12 mouse cellular contexts compared by ENCODE assay signal in the genomic region with DNA sequence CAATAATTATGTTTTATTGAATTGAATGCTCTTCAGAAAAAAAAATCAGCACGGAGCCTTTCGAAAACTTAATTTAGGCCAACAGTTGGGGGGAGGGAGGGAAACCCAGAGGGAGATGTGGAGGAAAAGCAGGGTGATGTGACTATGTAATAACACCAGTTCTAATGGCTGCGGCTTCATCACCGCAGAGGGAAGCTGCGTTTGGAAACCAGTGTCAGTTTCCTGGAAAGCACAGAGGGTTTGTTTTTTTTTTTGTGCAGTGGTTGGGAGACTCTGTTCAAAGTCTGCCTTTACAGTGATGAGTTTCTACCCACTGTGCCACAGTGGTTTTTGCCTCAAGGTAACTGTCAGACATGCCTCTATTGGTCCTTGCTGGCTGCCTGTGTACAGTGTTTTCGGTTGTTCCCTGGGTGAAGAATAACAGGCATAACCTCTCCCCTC. TPM values are rescaled to one million over a fixed set of nuclear protein-coding genes. Genes with fewer than 3 reads are reported as not detected.
DNase-seq lines count a peak whose midpoint lies in the region; ATAC-seq and TF ChIP-seq lines count a peak whose summit lies in the region.
"Had no signal": no experiment of that assay in that cellular context is flagged by ENCODE, and none has a peak within 500 bp of the region (broad histone marks: within the 10 kb centered on the region; RNA-seq: fewer than 3 reads in every experiment).

No protein-coding gene starts in this region.

- WGBS in forebrain, embryonic 10.5 days, result 42% methylated on average over 6 of the region's 6 CpGs
- 17% methylated on average over 6 of the region's 6 CpGs for WGBS in hindbrain, embryonic 16.5 days
- 12% methylated on average over 6 of the region's 6 CpGs for WGBS in neural tube, embryonic 12.5 days
- 22% methylated on average over 6 of the region's 6 CpGs for WGBS in kidney, adult 2 months

- H3K36me3 ChIP-seq in forebrain, embryonic 10.5 days (replicated peaks), result no peaks in the 10 kb centered on the region
- no peaks in the 10 kb centered on the region for H3K36me3 ChIP-seq in hindbrain, embryonic 16.5 days (ENCODE audit: control insufficient read depth, insufficient read depth, low read length)
- H3K36me3 ChIP-seq in neural tube, embryonic 12.5 days, result no peaks in the 10 kb centered on the region
- H3K36me3 ChIP-seq in kidney, adult 2 months (ENCODE audit: control insufficient read depth, insufficient read depth, low read length), result no peaks in the 10 kb centered on the region
- H3K36me3 ChIP-seq: liver, embryonic 15.5 days had no signal

- no peaks in the 10 kb centered on the region for H3K9me3 ChIP-seq in forebrain, embryonic 10.5 days
- no peaks in the 10 kb centered on the region for H3K9me3 ChIP-seq in hindbrain, embryonic 16.5 days (ENCODE audit: control insufficient read depth, low read length)
- no peaks in the 10 kb centered on the region for H3K9me3 ChIP-seq in neural tube, embryonic 12.5 days
- H3K9me3 ChIP-seq: liver, embryonic 15.5 days; megakaryocyte, embryonic 14.5 days had no signal

- no peak for TF ChIP-seq CTCF in layer of hippocampus, adult 2 months (conservative IDR thresholded peaks at IDR 0.05)
- no peak for TF ChIP-seq CTCF in kidney, adult 2 months (conservative IDR thresholded peaks at IDR 0.05; ENCODE audit: insufficient read depth, insufficient read length, low read depth, low read length)

- peak overlapping the region; percentile 19; the same call in 1 of the 2 replicates for H3K9ac ChIP-seq in hindbrain, embryonic 16.5 days (ENCODE audit: low read depth, low read length)
- no peak overlapping the region for H3K9ac ChIP-seq in neural tube, embryonic 12.5 days
- H3K9ac ChIP-seq: liver, embryonic 15.5 days had no signal

- no peak for TF ChIP-seq POLR2A in kidney, adult 2 months (IDR thresholded peaks at IDR 0.05; ENCODE audit: low read depth, low read length)

- peaks cover 21% of the 10 kb centered on the region for H3K4me1 ChIP-seq in forebrain, embryonic 10.5 days
- H3K4me1 ChIP-seq in hindbrain, embryonic 16.5 days (ENCODE audit: control insufficient read depth, insufficient read depth, low read depth, low read length), result peaks cover 14% of the 10 kb centered on the region
- peaks cover 19% of the 10 kb centered on the region for H3K4me1 ChIP-seq in neural tube, embryonic 12.5 days
- no peaks in the 10 kb centered on the region for H3K4me1 ChIP-seq in kidney, adult 2 months (ENCODE audit: control insufficient read depth, insufficient read depth, low read length)
- H3K4me1 ChIP-seq: liver, embryonic 15.5 days; megakaryocyte, embryonic 14.5 days had no signal

- H3K27ac ChIP-seq in layer of hippocampus, adult 2 months, result peak overlapping the region; percentile 65
- peak overlapping the region; percentile 68; the same call in 1 of the 2 replicates for H3K27ac ChIP-seq in forebrain, embryonic 10.5 days
- H3K27ac ChIP-seq in hindbrain, embryonic 16.5 days (ENCODE audit: low read depth, low read length), result peak overlapping the region; percentile 80
- H3K27ac ChIP-seq in neural tube, embryonic 12.5 days, result 0 out of 2 replicates have a peak overlapping the region, but pooled peaks have one; percentile 12
- H3K27ac ChIP-seq in kidney, adult 2 months (ENCODE audit: insufficient read depth, low read depth, low read length), result no peak overlapping the region
- H3K27ac ChIP-seq: liver, embryonic 15.5 days; stomach, postnatal 0 days had no signal

- no peak for DNase-seq in layer of hippocampus, adult 2 months (ENCODE audit: low spot score in 2 of 2)
- no peak for DNase-seq in layer of hippocampus, adult 9-10 months (ENCODE audit: low spot score)
- no peak for DNase-seq in forebrain, embryonic 10.5 days (ENCODE audit: extremely low spot score, low spot score)
- DNase-seq in yolk sac, embryonic 10.5 days (ENCODE audit: low spot score), result no peak
- no peak for DNase-seq in kidney, adult 2 months
- DNase-seq in B cell, adult 2 months, result no peak

- peak overlapping the region; percentile 13; the same call in 1 of the 2 replicates for H3K4me3 ChIP-seq in layer of hippocampus, adult 2 months
- peak overlapping the region; percentile 27; the same call in 1 of the 2 replicates for H3K4me3 ChIP-seq in forebrain, embryonic 10.5 days
- no peak overlapping the region for H3K4me3 ChIP-seq in hindbrain, embryonic 16.5 days (ENCODE audit: low read length)
- H3K4me3 ChIP-seq in neural tube, embryonic 12.5 days, result no peak overlapping the region
- no peak overlapping the region for H3K4me3 ChIP-seq in kidney, adult 2 months (ENCODE audit: insufficient read depth, low read depth, low read length)
- H3K4me3 ChIP-seq: liver, embryonic 15.5 days had no signal

- H3K27me3 ChIP-seq in forebrain, embryonic 10.5 days (ENCODE audit: poor library complexity, severe bottlenecking), result peaks cover 10% of the 10 kb centered on the region
- H3K27me3 ChIP-seq in hindbrain, embryonic 16.5 days (replicated peaks; ENCODE audit: control insufficient read depth, insufficient read depth, low read length), result no peaks in the 10 kb centered on the region
- no peaks in the 10 kb centered on the region for H3K27me3 ChIP-seq in neural tube, embryonic 12.5 days (replicated peaks)
- no peaks in the 10 kb centered on the region for H3K27me3 ChIP-seq in kidney, adult 2 months (replicated peaks; ENCODE audit: control insufficient read depth, insufficient read depth, low read length)
- H3K27me3 ChIP-seq: liver, embryonic 15.5 days; megakaryocyte, embryonic 14.5 days had no signal

- peak overlapping the region; percentile 35 for H3K4me2 ChIP-seq in hindbrain, embryonic 16.5 days (ENCODE audit: low read length)
- peak overlapping the region; percentile 44 for H3K4me2 ChIP-seq in neural tube, embryonic 12.5 days (replicated peaks)
- H3K4me2 ChIP-seq: liver, embryonic 15.5 days had no signal

- peak; percentile 67 for ATAC-seq in hindbrain, embryonic 16.5 days
- ATAC-seq in neural tube, embryonic 12.5 days (ENCODE audit: low FRiP score, low read depth), result peak; percentile 62; the same call in 1 of the 2 replicates

RNA-seq across cellular contexts. Expression of a gene that starts 44.0 kb away (rescaled TPM):
- under 1 TPM; 0.18 to 0.39 TPM for total RNA-seq in layer of hippocampus, adult 2 months (2021)
- polyA plus RNA-seq in forebrain, embryonic 10.5 days (2016; fragmentation: Nextera tagmentation; extraction: Ambion mirVana), result not detected in 2 replicates
- 0.11 and 0.16 TPM in 2 replicates for polyA plus RNA-seq in hindbrain, embryonic 16.5 days (2015; fragmentation: Nextera tagmentation; extraction: Ambion mirVana)
- 0.10 and 0.16 TPM in 2 replicates for polyA plus RNA-seq in neural tube, embryonic 12.5 days (2016; fragmentation: Nextera tagmentation; extraction: Ambion mirVana)
- 0.09 TPM in 1 of 2 replicates, not detected in the other for polyA plus RNA-seq in kidney, adult 2 months (2012; rRNA removed)
- polyA plus RNA-seq: C2C12; stomach, postnatal 0 days had no signal

Comparison
In these comparisons a context has a peak if more than half of its experiments do, and no peak if none do; other contexts are left out.
1. H3K4me3 ChIP-seq: peak in layer of hippocampus, adult 2 months (single experiment) and forebrain, embryonic 10.5 days (single experiment); none in hindbrain, embryonic 16.5 days (single experiment), neural tube, embryonic 12.5 days (single experiment) and kidney, adult 2 months (single experiment).